Mouse (Mus musculus) megakaryocyte progenitor cell, adult 5-6 weeks (primary cell): ENCODE results near the gene Rfng. TPM values are rescaled to one million over a fixed set of nuclear protein-coding genes. Genes with fewer than 3 reads are reported as not detected.
"Not testable (repeated sequence)": the region's sequence is repeated elsewhere in the genome, so short reads cannot be mapped to it uniquely, and the experiment has no call there.

Source experiments
- ATAC-seq: replicated peaks from 2 replicates; pipeline ENCODE4 v1.8.0; 2016; ENCODE audit warnings: mild to moderate bottlenecking, moderate TSS enrichment, inconsistent platforms; ENCODE audit not compliant: poor library complexity
- total RNA-seq, 2 experiments: library from RNA; stranded (forward) in 1 of 2; stranded (reverse) in 1 of 2; fragments of 157-497, 149-512 nt in 1 of 2; fragments of 200-1000 nt in 1 of 2; gene quantifications; 2 replicates each; pipeline versions ENCODE4 v1.2.3 to v1.2.4; 2015 to 2017

The Rfng gene
- total RNA-seq, 2 experiments from 2014 or later, result 5.2 to 11.6 TPM

GRCm38 (mm10) chr11:120817358-120817757 is 33.4 kb upstream of the Rfng start:
- ATAC-seq, result no peak

GRCm38 (mm10) chr11:120812068-120812467 is 28.1 kb upstream of the Rfng start:
- ATAC-seq, result no peak

GRCm38 (mm10) chr11:120808010-120808409 is 24.0 kb upstream of the Rfng start:
- 0 out of 2 replicates have a peak, but pooled peaks have one; percentile 15 for ATAC-seq

GRCm38 (mm10) chr11:120805375-120806298 is 21.6 kb upstream of the Rfng start:
- ATAC-seq, result no peak

GRCm38 (mm10) chr11:120804769-120805168 is 20.8 kb upstream of the Rfng start:
- no peak for ATAC-seq

DNA sequence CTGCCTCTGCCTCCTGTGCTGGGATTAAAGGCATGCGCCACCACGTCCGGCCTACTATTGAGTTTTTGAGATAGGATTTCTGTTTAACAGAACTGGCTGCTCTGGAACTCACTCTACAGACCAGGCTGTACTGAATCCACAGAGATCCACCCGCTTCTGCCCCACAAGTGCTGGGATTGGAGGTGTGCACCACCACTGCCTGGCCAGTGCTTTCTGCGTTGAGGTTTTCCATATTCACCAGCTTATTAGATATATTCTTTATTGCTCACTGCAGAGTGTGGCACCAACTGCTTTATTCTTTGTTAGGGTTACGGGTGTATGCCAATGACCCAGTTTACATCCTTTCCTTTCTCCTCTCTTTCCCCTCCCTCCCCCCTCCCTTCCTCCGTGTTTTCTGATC is 20.3 kb upstream of the Rfng start:
- ATAC-seq, result no peak

- peak; percentile 79 for ATAC-seq
Measured at GRCm38 (mm10) chr11:120800061-120800904, 16.3 kb upstream of the Rfng start.

DNA sequence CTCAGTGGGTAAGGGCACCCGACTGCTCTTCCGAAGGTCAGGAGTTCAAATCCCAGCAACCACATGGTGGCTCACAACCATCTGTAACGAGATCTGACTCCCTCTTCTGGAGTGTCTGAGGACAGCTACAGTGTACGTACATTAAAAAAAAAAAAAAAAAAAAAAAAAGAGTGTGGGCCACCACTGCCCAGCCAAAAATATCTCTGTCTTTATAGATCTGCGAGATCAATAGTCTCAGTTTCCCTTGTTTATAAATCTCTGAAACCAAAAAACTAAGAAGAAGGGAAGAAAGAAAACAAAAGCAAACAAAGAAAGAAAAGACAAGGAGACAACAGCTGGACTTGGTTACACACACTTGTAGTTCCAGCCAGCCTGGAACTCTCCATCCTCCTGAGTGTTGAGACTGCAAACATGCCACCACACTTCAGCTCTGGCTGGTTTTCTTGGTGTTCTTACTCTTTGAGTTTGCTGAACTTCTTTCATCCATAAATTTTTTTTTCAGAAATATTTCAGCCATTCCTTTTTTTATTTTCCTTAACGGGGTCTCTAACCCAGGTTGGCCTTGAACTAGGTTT is 15.4 kb upstream of the Rfng start:
- no peak for ATAC-seq

DNA sequence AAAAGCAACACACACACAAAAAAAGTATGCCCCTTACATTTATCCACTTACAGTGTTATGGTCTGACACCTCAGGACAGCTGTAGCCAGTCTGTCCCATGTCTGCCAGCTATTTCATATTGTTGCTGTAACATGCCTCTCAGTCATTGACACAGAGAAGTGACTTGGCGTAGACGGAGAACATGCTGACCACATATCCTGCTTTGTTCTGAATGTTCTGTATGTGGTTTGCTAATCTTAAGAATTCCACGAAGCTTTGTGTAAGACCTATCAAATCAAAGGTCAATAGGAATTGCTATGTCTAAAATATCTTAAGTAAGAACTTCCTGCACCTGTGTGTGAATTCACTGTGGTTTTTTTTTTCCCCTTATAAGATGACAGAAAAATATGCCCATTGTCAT is 14.2 kb upstream of the Rfng start:
- no peak for ATAC-seq

GRCm38 (mm10) chr11:120796614-120796946 is 12.6 kb upstream of the Rfng start:
- peak; percentile 10; the same call in 1 of the 2 replicates for ATAC-seq

DNA sequence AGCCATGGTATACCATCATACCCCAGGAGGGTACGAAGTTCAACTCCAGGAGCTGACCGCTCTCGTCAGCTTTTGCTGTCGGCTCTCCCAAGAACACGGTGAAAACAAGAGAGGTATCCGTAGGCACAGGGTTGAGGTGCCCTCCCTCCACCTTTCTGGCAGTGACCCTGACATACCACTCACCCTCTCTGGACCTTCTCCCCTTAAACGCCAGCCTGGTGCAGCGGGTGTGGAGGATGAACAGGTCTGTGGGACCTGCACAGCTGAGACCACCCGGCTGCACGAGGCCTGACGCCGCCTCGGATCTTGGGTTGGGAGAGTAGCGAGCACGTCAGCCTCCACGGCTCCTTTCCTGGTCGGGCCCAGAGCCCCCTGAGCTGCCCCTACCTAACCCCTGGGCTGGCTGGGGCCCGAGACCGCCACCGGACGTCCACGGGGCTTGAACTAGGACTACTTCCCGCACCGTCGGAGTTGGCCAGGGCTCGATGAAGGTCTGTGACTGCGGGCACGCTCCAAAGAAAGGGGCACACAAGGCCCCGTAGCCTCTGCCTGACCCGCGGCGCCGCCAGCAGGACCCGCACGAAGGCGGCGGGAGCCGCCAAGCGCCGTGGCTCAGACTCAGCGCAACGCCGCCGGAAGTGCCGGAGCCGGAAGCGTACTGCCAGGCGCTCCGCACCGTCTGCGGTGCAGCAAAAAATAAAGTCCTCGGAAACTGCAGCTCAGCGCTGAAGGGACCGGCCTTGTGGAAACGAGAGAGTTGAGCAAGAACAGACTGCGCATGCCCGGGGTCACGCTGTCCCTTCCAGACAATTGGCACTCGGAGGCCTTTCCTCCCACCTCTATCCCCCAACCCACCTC is 12.0 kb upstream of the Rfng start, which contains the start of gene Dus1l:
TSS of gene Dus1l (minus strand) at position 648 of the 858 bp plus-strand sequence.
- ATAC-seq, result peak; percentile 89

DNA sequence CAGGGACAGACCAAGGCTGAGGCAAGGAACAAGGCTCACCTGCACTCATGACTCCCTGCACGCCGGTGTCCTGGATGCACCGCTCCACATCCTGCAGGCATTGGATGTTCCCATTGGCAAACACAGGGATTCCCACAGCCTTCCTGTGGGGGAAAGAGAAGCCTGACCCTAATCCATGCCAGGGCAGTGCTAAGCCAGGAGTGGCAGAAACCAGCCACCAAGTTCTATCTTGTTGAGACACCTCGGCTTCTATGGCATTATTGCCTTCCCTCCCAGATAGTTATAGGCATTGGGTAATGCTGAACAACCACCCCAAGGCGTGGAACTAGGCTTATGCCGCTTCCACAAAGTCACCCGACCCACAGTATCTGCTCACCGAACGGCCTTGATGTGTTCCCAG is 8.6 kb upstream of the Rfng start:
- ATAC-seq, result no peak

DNA sequence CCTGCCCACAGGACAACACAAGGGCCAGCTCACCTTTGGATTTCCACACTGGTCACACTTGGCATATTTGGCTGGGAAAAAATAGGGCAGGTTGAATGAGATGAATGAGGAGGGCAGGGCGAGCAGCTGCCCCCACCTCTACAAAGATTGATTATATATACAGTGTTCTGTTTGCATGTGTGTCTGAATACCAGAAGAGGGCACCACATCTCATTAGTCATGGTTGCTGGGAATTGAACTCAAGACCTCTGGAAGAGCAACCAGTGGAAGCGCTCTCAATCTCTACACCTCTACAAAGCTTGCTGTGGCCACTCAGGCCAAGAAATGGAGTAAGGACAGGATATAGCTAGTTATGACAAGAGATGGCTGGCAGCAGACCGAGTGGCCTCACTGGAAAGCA is 5.8 kb upstream of the Rfng start:
- ATAC-seq, result 0 out of 2 replicates have a peak, but pooled peaks have one; percentile 26

GRCm38 (mm10) chr11:120789355-120789754 is 5.3 kb upstream of the Rfng start:
- no peak for ATAC-seq

DNA sequence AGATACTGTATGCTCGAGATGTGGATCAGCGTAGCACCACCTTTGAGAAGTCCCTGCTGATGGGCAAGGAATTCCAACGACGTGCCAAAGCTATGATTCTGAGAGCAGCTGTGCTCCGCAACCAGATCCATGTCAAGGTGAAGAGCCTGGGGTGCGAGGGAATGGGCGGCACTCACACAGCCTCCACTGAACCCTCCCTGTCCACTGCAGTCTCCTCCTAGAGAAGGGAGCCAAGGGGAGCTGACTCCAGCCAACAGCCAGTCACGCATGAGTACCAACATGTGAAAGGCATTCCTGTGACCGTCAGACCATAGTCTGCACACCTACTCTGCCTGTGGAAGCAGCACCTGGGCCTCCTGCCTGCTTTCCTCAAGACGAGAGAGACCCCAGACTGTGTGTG is 4.5 kb upstream of the Rfng start:
- not testable (repeated sequence) for ATAC-seq

DNA sequence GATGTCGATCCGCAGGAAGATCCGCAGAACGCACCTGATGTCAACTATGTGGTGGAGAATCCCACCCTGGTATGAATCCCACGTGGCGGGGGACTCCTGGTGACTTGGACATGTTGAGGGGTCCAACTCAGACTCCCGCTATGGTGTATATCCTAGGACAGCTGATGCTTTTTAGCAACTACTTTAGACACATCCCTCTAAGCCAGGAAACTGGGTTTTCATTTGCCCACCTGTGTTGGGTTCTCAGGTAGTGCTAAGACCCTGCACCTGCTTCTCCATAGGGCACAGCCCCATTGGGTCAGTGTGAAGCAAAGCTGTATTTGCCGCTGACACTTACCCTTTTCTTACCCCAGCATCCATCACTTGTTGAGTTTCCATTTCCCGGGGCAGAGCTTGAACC is 1.1 kb upstream of the Rfng start:
- no peak for ATAC-seq

DNA sequence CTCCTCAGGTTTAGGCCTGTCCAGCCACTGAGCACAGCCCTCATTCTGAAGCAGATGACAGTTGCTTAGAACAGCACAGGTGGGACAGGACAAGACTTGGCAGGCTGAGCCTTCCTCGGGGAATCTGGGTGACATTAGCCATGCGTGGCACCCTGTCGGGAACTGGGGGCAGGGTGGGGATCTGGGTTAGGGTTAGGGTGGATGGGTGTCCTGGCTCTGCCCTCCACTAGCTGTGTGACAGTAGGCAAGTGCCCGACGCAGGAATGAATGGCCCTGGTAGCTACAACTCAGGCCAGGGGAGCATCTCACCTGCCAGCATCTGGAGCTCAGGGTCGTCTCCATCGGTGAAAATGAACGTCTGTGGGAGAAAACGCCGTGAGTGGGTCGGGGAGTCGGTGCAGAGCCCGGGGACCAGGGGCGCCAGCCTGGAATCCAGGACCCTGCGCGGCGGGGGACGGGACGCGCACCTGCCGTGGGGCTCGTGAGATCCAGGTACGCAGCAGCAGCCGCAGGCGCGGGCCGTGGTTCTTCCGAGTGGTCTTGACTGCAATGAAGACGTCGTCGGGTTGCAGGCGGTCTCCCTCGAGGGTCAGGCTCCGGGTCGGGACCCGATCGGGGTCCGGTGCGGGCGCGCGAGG is 462 bp downstream of the Rfng start:
- 0 out of 2 replicates have a peak, but pooled peaks have one; percentile 1 for ATAC-seq

- ATAC-seq, result not testable (repeated sequence)
Measured at GRCm38 (mm10) chr11:120781361-120781760, 2.6 kb downstream of the Rfng start.

DNA sequence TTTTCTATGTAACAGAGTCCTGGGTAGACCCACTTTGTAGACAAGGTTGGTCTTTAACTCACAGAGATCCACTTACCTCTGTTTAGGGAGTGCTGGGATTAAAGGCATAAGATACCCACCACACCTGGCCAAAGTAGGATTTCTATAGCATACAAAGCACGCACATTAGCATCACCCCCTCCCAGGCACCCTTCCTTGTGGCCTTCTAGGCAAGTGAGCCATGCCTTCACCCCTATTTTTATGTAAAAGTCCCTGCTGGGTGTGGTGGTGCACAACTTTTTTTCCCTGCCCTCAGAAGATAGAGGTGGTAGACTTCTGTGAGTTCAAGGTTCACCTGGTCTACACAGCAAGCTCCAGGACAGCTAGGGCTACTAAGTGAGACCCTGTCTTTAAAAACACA is 4.1 kb downstream of the Rfng start:
- no peak for ATAC-seq

DNA sequence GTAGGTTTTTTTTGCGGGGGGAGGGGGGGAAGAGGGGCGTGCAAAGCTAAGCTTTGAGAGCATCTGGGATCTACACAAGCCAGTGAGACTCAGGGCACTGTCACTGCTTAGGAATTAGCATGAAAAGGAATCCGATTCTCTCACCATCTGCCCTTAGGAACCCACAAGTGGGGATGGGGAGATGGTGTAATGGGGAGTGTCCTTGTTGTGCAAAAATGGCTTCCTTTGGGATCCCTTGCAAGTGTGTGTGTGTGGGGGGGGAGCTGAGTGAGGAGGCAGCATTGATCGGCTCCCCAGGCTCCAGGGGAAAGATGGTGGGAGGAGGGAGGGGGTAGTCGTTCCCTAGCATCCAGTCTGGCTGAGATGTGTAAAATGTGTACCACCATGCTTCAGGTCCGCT is 6.9 kb downstream of the Rfng start:
- ATAC-seq, result no peak
